Mouse (Mus musculus): ENCODE data around the gene Myo3b.

The Myo3b gene

GRCm38 (mm10) chr2:70444141-70444540, 405.2 kb downstream of the Myo3b start:
- DNase-seq (ENCODE audit: low spot score in 2 of 2), result no peak

- no peak for DNase-seq (ENCODE audit: low spot score in 2 of 2)
Observed at GRCm38 (mm10) chr2:70456205-70456604, 417.3 kb downstream of the Myo3b start.

- no peak for DNase-seq (ENCODE audit: low spot score in 2 of 2)
Observed at GRCm38 (mm10) chr2:70463606-70464005, 424.7 kb downstream of the Myo3b start.

- DNase-seq (ENCODE audit: low spot score in 2 of 2), result no peak
Observed at GRCm38 (mm10) chr2:70471136-70471535, 432.2 kb downstream of the Myo3b start.

GRCm38 (mm10) chr2:70471861-70472620, 433.1 kb downstream of the Myo3b start:
- DNase-seq (ENCODE audit: low spot score in 2 of 2), result no peak
